Mouse (Mus musculus) CH12.LX (cell line): ENCODE measurements around the gene Cep57l1. TPM values are rescaled to one million over a fixed set of nuclear protein-coding genes. Genes with fewer than 3 reads are reported as not detected.

Source experiments
- DNase-seq: peaks from one replicate; pipeline ENCODE4 v3.0.0-alpha.2; 2013; ENCODE audit errors: extremely low read depth
- H3K27ac ChIP-seq: 2 replicates; pipeline ENCODE4 v1.5.1; 2012; ENCODE audit warnings: low read depth, mild to moderate bottlenecking, control low read depth, moderate library complexity; ENCODE audit not compliant: insufficient read depth
- H3K27me3 ChIP-seq: replicated peaks from 2 replicates; pipeline ENCODE3; 2012; ENCODE audit warnings: inconsistent platforms
- H3K36me3 ChIP-seq, 2 experiments: replicated peaks in 1 of 2; 2 replicates each; pipeline versions ENCODE3 to v1.6.1; 2012; ENCODE audit warnings: inconsistent platforms in 1 of 2, low read length in 1 of 2, mild to moderate bottlenecking in 1 of 2, mixed read lengths in 1 of 2, moderate library complexity in 1 of 2; ENCODE audit not compliant: control insufficient read depth in 1 of 2, insufficient read depth in 1 of 2
- H3K4me1 ChIP-seq, 2 experiments: 2 replicates each; pipeline ENCODE4 v1.6.1; 2012; ENCODE audit warnings: inconsistent platforms in 1 of 2, moderate library complexity in 1 of 2; ENCODE audit not compliant: insufficient read depth in 2 of 2, control insufficient read depth in 1 of 2
- H3K4me2 ChIP-seq: 2 replicates; pipeline ENCODE4 v1.6.1; 2012; ENCODE audit warnings: low read depth, mild to moderate bottlenecking, control low read depth; ENCODE audit not compliant: poor library complexity, insufficient read depth, severe bottlenecking
- H3K4me3 ChIP-seq, 3 experiments: fragments of 150-350 bp in 1 of 3; sonication (generic) in 1 of 3; replicated peaks in 1 of 3; 2 replicates each; pipeline versions ENCODE3 to v1.5.1; 2011 to 2012; ENCODE audit warnings: low read depth in 2 of 3, low read length in 2 of 3, mild to moderate bottlenecking in 2 of 3, moderate library complexity in 2 of 3, control low read depth in 1 of 3, improper control_type of control experiment in 1 of 3, inconsistent platforms in 1 of 3, mixed read lengths in 1 of 3; ENCODE audit not compliant: poor library complexity in 1 of 3
- H3K79me2 ChIP-seq: replicated peaks from 2 replicates; pipeline ENCODE4 v1.6.1; 2012; ENCODE audit warnings: mild to moderate bottlenecking, moderate library complexity; ENCODE audit not compliant: control insufficient read depth, poor library complexity, insufficient read depth, severe bottlenecking; ENCODE audit errors: extremely low read depth
- H3K9ac ChIP-seq: 2 replicates; pipeline ENCODE4 v1.6.1; 2012; ENCODE audit warnings: low read depth, mild to moderate bottlenecking, control low read depth, moderate library complexity; ENCODE audit not compliant: insufficient read depth
- H3K9me3 ChIP-seq: replicated peaks from 2 replicates; pipeline ENCODE3; 2012; ENCODE audit warnings: low read length, inconsistent platforms, mixed read lengths
- CHD2 ChIP-seq: IDR thresholded peaks from 2 replicates; pipeline ENCODE4 v1.6.1; 2011; ENCODE audit warnings: low read length, improper control_type of control experiment
- CTCF ChIP-seq, 2 experiments: IDR thresholded peaks in 1 of 2; conservative IDR thresholded peaks in 1 of 2; 2 replicates each; pipeline ENCODE4 v1.5.1; 2011 to 2012; ENCODE audit warnings: low read depth in 2 of 2, low read length in 2 of 2, improper control_type of control experiment in 1 of 2, inconsistent platforms in 1 of 2, mild to moderate bottlenecking in 1 of 2, moderate library complexity in 1 of 2
- E2F4 ChIP-seq: IDR thresholded peaks from 2 replicates; pipeline ENCODE4 v1.6.1; 2011; ENCODE audit warnings: low read depth, low read length, improper control_type of control experiment; ENCODE audit not compliant: insufficient replicate concordance
- JUND ChIP-seq: conservative IDR thresholded peaks from 2 replicates; pipeline ENCODE4 v1.6.1; 2011; ENCODE audit warnings: low read depth, low read length, improper control_type of control experiment
- KAT2A ChIP-seq: IDR thresholded peaks from 2 replicates; pipeline ENCODE4 v1.6.1; 2012; ENCODE audit warnings: low read length, improper control_type of control experiment, inconsistent platforms; ENCODE audit not compliant: insufficient replicate concordance
- MAZ ChIP-seq: IDR thresholded peaks from 2 replicates; pipeline ENCODE4 v1.6.1; 2012; ENCODE audit warnings: low read depth, mild to moderate bottlenecking, inconsistent platforms, low read length, improper control_type of control experiment, moderate library complexity
- PAX5 ChIP-seq: IDR thresholded peaks from 2 replicates; pipeline ENCODE4 v1.6.1; 2012; ENCODE audit warnings: low read length, inconsistent platforms, mixed read lengths
- RCOR1 ChIP-seq: conservative IDR thresholded peaks from 2 replicates; pipeline ENCODE4 v1.6.1; 2012; ENCODE audit warnings: low read depth, mild to moderate bottlenecking, inconsistent platforms, low read length, improper control_type of control experiment
- SIN3A ChIP-seq: IDR thresholded peaks from 2 replicates; pipeline ENCODE4 v1.6.1; 2012; ENCODE audit warnings: low read length, improper control_type of control experiment, inconsistent platforms
- TBP ChIP-seq: conservative IDR thresholded peaks from 2 replicates; pipeline ENCODE4 v1.6.1; 2011; ENCODE audit warnings: low read depth, low read length, improper control_type of control experiment
- UBTF ChIP-seq: IDR thresholded peaks from 2 replicates; pipeline ENCODE4 v1.6.1; 2012; ENCODE audit warnings: low read depth, mild to moderate bottlenecking, inconsistent platforms, low read length, improper control_type of control experiment, moderate library complexity
- USF2 ChIP-seq: conservative IDR thresholded peaks from 2 replicates; pipeline ENCODE4 v1.6.1; 2011; ENCODE audit warnings: low read depth, low read length, improper control_type of control experiment
- ZC3H11A ChIP-seq: IDR thresholded peaks from 2 replicates; pipeline ENCODE4 v1.6.1; 2012; ENCODE audit warnings: low read depth, mild to moderate bottlenecking, inconsistent platforms, low read length, improper control_type of control experiment
- ZNF384 ChIP-seq: IDR thresholded peaks from 2 replicates; pipeline ENCODE4 v1.6.1; 2012; ENCODE audit warnings: low read depth, low read length, improper control_type of control experiment, inconsistent platforms
- dilution Hi-C: fragments of 300-500 bp; cut with MboI; formaldehyde crosslinking; loops from 2 replicates; pipeline ENCODE4 v1.14.3; 2020; ENCODE audit warnings: low sequenced_read_pairs; ENCODE audit not compliant: extremely low pct_unique_long_range_greater_than_20kb, extremely low pct_ligation_motif_present
- in situ Hi-C: fragments of 300-500 bp; cut with MboI; formaldehyde crosslinking; loops from 3 replicates; pipeline ENCODE4 v1.14.3; 2019; ENCODE audit warnings: low sequenced_read_pairs, low pct_ligation_motif_present, low pct_unique_long_range_greater_than_20kb, mixed read lengths
- polyA plus RNA-seq: library from polyadenylated mRNA; unstranded; fragments of >175 nt; gene quantifications from 2 replicates; pipeline ENCODE4 v1.2.1, GENCODE M21; 2012; ENCODE audit warnings: low read depth; ENCODE audit not compliant: insufficient read length
- total RNA-seq, 2 experiments: library from RNA; depleted of rRNA; stranded (reverse); fragments of 300-350 nt in 1 of 2; fragments of >200 nt in 1 of 2; gene quantifications; 2 replicates each; pipeline ENCODE4 v1.2.3; 2012 to 2014

Gene Cep57l1
- total and polyA plus RNA-seq, 3 experiments, result 14.1 to 28.1 (median 19.4) TPM

DNA sequence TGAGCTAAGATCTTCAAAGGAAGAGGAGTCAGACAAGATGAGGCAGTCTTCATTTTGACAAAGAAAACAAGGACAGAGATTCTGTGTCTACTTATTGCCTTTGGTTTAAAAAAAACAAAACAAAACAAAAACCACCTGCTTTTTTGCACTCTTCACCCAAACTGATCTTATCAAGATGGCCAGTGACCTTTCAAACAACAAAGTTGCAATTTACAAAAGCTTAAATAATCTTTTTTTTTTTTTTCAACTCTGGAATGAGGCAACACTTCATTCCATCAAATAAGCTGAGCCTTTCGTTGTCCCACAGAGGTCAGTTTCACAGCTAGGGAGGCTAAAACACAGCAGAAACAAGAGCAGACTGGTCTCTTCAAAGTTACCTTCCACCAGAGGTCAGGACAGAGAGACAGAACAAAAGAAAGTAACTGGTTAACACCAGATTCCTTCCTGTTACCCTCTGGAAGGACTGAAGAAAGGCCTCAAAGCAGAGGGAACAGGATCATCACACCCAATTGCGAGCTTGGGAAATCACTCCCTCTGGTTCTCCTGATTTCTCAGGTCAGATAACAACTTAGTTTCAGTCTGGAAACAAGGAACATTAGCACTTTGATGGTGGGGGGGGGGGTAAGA is 3.8 kb downstream of the Cep57l1 start:
- peaks cover 0 to 20% of the 10 kb centered on the region in 2 experiments; a peak in 1 of 4 replicates for H3K4me1 ChIP-seq
- in situ Hi-C loops, result loop anchor here (25.0 kb wide), 1 partner anchor 294 kb away; the partner anchor contains the start of gene Cd164
- no peak overlapping the region for H3K27ac ChIP-seq
- H3K4me2 ChIP-seq, result no peak overlapping the region
- peaks cover 3% of the 10 kb centered on the region for H3K9me3 ChIP-seq
- dilution Hi-C loops, result no loop called here
- 0 out of 2 replicates have a peak, but pooled peaks cover 6% of the 10 kb centered on the region for H3K79me2 ChIP-seq
- H3K4me3 ChIP-seq, result no peak overlapping the region
- H3K9ac ChIP-seq, result no peak overlapping the region
- DNase-seq, result no peak
- peaks cover 11 to 47% of the 10 kb centered on the region in 2 experiments for H3K36me3 ChIP-seq
- no peaks in the 10 kb centered on the region for H3K27me3 ChIP-seq
- TF ChIP-seq TBP, result no peak

DNA sequence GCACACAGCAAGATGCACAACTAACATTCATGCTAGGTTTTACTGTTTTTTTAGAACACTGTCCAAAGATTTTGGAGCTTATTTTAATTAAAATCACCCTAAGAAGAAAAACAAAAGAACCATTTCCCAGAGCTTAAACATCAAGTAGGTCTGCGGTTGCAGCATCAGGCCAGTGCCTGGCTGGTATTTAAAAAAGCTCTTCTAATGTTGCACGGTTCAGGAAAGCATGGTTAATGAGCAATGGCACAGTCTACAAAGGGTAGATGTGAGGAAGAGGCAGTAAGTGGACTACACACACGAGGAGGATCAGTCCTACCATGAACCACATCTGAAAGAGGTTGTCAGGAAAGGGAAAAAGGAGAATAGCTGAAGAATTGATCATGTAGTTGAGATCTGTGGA is 5.0 kb downstream of the Cep57l1 start:
- no peak for TF ChIP-seq MAZ
- no peak for TF ChIP-seq UBTF
- Histone ChIP-seq H3K27me3 (no peaks in the 10 kb centered on the region), H3K27ac (no peak overlapping the region), H3K4me2 (no peak overlapping the region), H3K9ac (no peak overlapping the region), H3K9me3 (peaks cover 3% of the 10 kb centered on the region), H3K4me3 (no peak overlapping the region), H3K79me2 (0 out of 2 replicates have a peak, but pooled peaks cover 6% of the 10 kb centered on the region), H3K4me1 (peaks cover 0 to 20% of the 10 kb centered on the region in 2 experiments; a peak in 1 of 4 replicates), H3K36me3 (peaks cover 16 to 59% of the 10 kb centered on the region in 2 experiments)
- in situ Hi-C loops, result loop anchor here (25.0 kb wide), 1 partner anchor 292 kb away; the partner anchor contains the start of gene Cd164
- DNase-seq, result no peak
- dilution Hi-C loops, result no loop called here

DNA sequence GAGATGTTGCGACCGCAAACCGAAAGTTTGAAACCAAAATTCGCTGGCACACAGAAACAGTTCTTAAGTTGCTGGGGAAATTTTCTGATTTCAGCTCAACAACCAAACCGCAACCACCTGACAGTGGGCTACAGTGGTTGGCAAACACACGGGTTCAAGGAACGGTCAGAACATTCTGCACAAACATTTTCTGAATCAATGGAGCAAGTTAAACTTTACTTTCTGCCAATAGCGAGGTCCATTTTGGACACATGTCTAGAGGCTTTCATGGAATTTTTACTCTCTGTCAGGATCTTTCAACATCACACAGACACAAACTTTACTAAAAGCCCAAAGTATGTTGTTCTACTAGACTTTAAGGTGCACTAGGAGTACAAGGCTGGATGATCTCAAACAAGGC is 6.2 kb downstream of the Cep57l1 start:
- Histone ChIP-seq H3K79me2 (0 out of 2 replicates have a peak, but pooled peaks cover 6% of the 10 kb centered on the region), H3K27me3 (no peaks in the 10 kb centered on the region), H3K9ac (no peak overlapping the region), H3K27ac (no peak overlapping the region), H3K4me1 (peaks cover 0 to 18% of the 10 kb centered on the region in 2 experiments; a peak in 1 of 4 replicates), H3K4me2 (no peak overlapping the region), H3K36me3 (peaks cover 20 to 68% of the 10 kb centered on the region in 2 experiments), H3K4me3 (no peak overlapping the region), H3K9me3 (peaks cover 3% of the 10 kb centered on the region)
- in situ Hi-C loops, result loop anchor here (25.0 kb wide), 1 partner anchor 291 kb away; the partner anchor contains the start of gene Cd164
- TF ChIP-seq E2F4 (no peak), KAT2A (no peak), TBP (no peak), SIN3A (no peak), USF2 (no peak), JUND (no peak), CHD2 (no peak), RCOR1 (no peak), ZC3H11A (no peak), PAX5 (no peak), ZNF384 (no peak), CTCF (conservative IDR thresholded peaks at IDR 0.05 in 1 of 2, IDR thresholded peaks at IDR 0.05 in 1 of 2; ENCODE audit: low read depth in 2 of 2, low read length in 2 of 2) (no peak)
- no peak for DNase-seq
- dilution Hi-C loops, result no loop called here
